11 mouse cellular contexts compared by ENCODE assay signal in genomic region chr7:29391761-29392512, GRCm38 (mm10).
DNase-seq lines count a peak whose midpoint lies in the region; ATAC-seq lines count a peak whose summit lies in the region.
"Had no signal": no experiment of that assay in that cellular context is flagged by ENCODE, and none has a peak within 500 bp of the region (broad histone marks: within the 10 kb centered on the region; RNA-seq: fewer than 3 reads in every experiment).

No protein-coding gene starts in this region.

- no peaks in the 10 kb centered on the region for H3K9me3 ChIP-seq in forebrain, embryonic 12.5 days
- no peaks in the 10 kb centered on the region for H3K9me3 ChIP-seq in forebrain, embryonic 10.5 days
- no peaks in the 10 kb centered on the region for H3K9me3 ChIP-seq in stomach, embryonic 16.5 days (replicated peaks; ENCODE audit: control insufficient read depth, low read length)
- no peaks in the 10 kb centered on the region for H3K9me3 ChIP-seq in liver, embryonic 11.5 days (ENCODE audit: control insufficient read depth, low read length)
- H3K9me3 ChIP-seq: kidney, embryonic 15.5 days; liver, embryonic 13.5 days had no signal

- 0 out of 2 replicates have a peak overlapping the region, but pooled peaks have one; percentile 31 for H3K27ac ChIP-seq in forebrain, embryonic 12.5 days
- H3K27ac ChIP-seq in forebrain, embryonic 10.5 days: no peak overlapping the region; the same call in 1 of the 2 replicates
- H3K27ac ChIP-seq in stomach, embryonic 16.5 days (ENCODE audit: low read length): peak overlapping the region; percentile 64
- H3K27ac ChIP-seq in liver, embryonic 11.5 days (ENCODE audit: low read depth, low read length): no peak overlapping the region
- H3K27ac ChIP-seq: kidney, embryonic 15.5 days; liver, embryonic 13.5 days had no signal

- H3K4me2 ChIP-seq in forebrain, embryonic 12.5 days: no peak overlapping the region
- H3K4me2 ChIP-seq in stomach, embryonic 16.5 days (ENCODE audit: low read depth, low read length): no peak overlapping the region
- H3K4me2 ChIP-seq in liver, embryonic 11.5 days: no peak overlapping the region
- H3K4me2 ChIP-seq: kidney, embryonic 15.5 days; liver, embryonic 13.5 days had no signal

- peaks cover 26% of the 10 kb centered on the region for H3K36me3 ChIP-seq in forebrain, embryonic 12.5 days (replicated peaks)
- peaks cover 58% of the 10 kb centered on the region for H3K36me3 ChIP-seq in forebrain, embryonic 10.5 days (replicated peaks)
- H3K36me3 ChIP-seq in stomach, embryonic 16.5 days (ENCODE audit: control insufficient read depth, insufficient read depth, low read length): peaks cover 19% of the 10 kb centered on the region
- 0 out of 2 replicates have a peak, but pooled peaks cover 3% of the 10 kb centered on the region for H3K36me3 ChIP-seq in liver, embryonic 11.5 days (ENCODE audit: control insufficient read depth, insufficient read depth, low read length)

- no peak for DNase-seq in forebrain, embryonic 10.5 days (ENCODE audit: extremely low spot score, low spot score)
- DNase-seq in right cerebral cortex, postnatal 4 days: peak; percentile 33
- DNase-seq in right cerebral cortex, postnatal 25 days: no peak
- peak; percentile 51 to 68 for DNase-seq in lung, adult 18-20 months
- no peak for DNase-seq in adrenal gland, postnatal 36 days
- DNase-seq in liver, embryonic 11.5 days (ENCODE audit: low spot score): no peak
- DNase-seq: liver, embryonic 13.5 days had no signal

- no peak overlapping the region for H3K4me3 ChIP-seq in forebrain, embryonic 12.5 days (replicated peaks)
- H3K4me3 ChIP-seq in forebrain, embryonic 10.5 days: no peak overlapping the region
- no peak overlapping the region for H3K4me3 ChIP-seq in stomach, embryonic 16.5 days (replicated peaks; ENCODE audit: low read length)
- H3K4me3 ChIP-seq in liver, embryonic 11.5 days (ENCODE audit: low read depth, low read length): no peak overlapping the region
- H3K4me3 ChIP-seq: kidney, embryonic 15.5 days; liver, embryonic 13.5 days had no signal

- peaks cover 5% of the 10 kb centered on the region for H3K4me1 ChIP-seq in forebrain, embryonic 12.5 days
- H3K4me1 ChIP-seq in forebrain, embryonic 10.5 days: peaks cover 7% of the 10 kb centered on the region; the same call in 1 of the 2 replicates
- H3K4me1 ChIP-seq in stomach, embryonic 16.5 days (ENCODE audit: control insufficient read depth, insufficient read depth, low read length): peaks cover 12% of the 10 kb centered on the region
- peaks cover 21% of the 10 kb centered on the region for H3K4me1 ChIP-seq in liver, embryonic 11.5 days (replicated peaks; ENCODE audit: control insufficient read depth, insufficient read depth, low read length)

- 81% methylated on average over 25 of the region's 25 CpGs for WGBS in forebrain, embryonic 12.5 days
- 89% methylated on average over 25 of the region's 25 CpGs for WGBS in forebrain, embryonic 10.5 days
- WGBS in stomach, embryonic 16.5 days: 66% methylated on average over 25 of the region's 25 CpGs
- WGBS in liver, embryonic 11.5 days: 78% methylated on average over 25 of the region's 25 CpGs

- H3K27me3 ChIP-seq in forebrain, embryonic 12.5 days: no peaks in the 10 kb centered on the region
- no peaks in the 10 kb centered on the region for H3K27me3 ChIP-seq in forebrain, embryonic 10.5 days (ENCODE audit: poor library complexity, severe bottlenecking)
- H3K27me3 ChIP-seq in stomach, embryonic 16.5 days (ENCODE audit: control insufficient read depth, insufficient read depth, low read length): no peaks in the 10 kb centered on the region
- H3K27me3 ChIP-seq in liver, embryonic 11.5 days (replicated peaks; ENCODE audit: control insufficient read depth, insufficient read depth, low read length): no peaks in the 10 kb centered on the region
- H3K27me3 ChIP-seq: CH12.LX; kidney, embryonic 15.5 days; liver, embryonic 13.5 days had no signal

- no peak overlapping the region for H3K9ac ChIP-seq in forebrain, embryonic 12.5 days
- H3K9ac ChIP-seq in stomach, embryonic 16.5 days (ENCODE audit: low read length): 0 out of 2 replicates have a peak overlapping the region, but pooled peaks have one; percentile 10
- H3K9ac ChIP-seq in liver, embryonic 11.5 days (ENCODE audit: low read depth, low read length): no peak overlapping the region
- H3K9ac ChIP-seq: kidney, embryonic 15.5 days; liver, embryonic 13.5 days had no signal

- no peak for ATAC-seq in forebrain, embryonic 12.5 days (ENCODE audit: low FRiP score)
- 0 out of 2 replicates have a peak, but pooled peaks have one; percentile 27 for ATAC-seq in stomach, embryonic 16.5 days (ENCODE audit: insufficient read depth, low FRiP score)
- no peak for ATAC-seq in liver, embryonic 11.5 days (replicated peaks; ENCODE audit: low FRiP score)

Comparison
In these comparisons a context has a peak if more than half of its experiments do, and no peak if none do; other contexts are left out.
1. H3K27ac ChIP-seq: peak in forebrain, embryonic 12.5 days (single experiment) and stomach, embryonic 16.5 days (single experiment); none in forebrain, embryonic 10.5 days (single experiment) and liver, embryonic 11.5 days (single experiment).
2. DNase-seq: peak in right cerebral cortex, postnatal 4 days (single experiment) and lung, adult 18-20 months (2 of 2); none in forebrain, embryonic 10.5 days (single experiment), right cerebral cortex, postnatal 25 days (single experiment), adrenal gland, postnatal 36 days (0 of 2) and liver, embryonic 11.5 days (single experiment).